Mouse (Mus musculus): ENCODE results near the gene Apob. TPM values are rescaled to one million over a fixed set of nuclear protein-coding genes. Genes with fewer than 3 reads are reported as not detected.
"Not testable (repeated sequence)": the region's sequence is repeated elsewhere in the genome, so short reads cannot be mapped to it uniquely, and the experiment has no call there.

Gene Apob
- 0.04 and 0.53 TPM in 2 replicates for polyA plus RNA-seq (2012; rRNA removed)

DNA sequence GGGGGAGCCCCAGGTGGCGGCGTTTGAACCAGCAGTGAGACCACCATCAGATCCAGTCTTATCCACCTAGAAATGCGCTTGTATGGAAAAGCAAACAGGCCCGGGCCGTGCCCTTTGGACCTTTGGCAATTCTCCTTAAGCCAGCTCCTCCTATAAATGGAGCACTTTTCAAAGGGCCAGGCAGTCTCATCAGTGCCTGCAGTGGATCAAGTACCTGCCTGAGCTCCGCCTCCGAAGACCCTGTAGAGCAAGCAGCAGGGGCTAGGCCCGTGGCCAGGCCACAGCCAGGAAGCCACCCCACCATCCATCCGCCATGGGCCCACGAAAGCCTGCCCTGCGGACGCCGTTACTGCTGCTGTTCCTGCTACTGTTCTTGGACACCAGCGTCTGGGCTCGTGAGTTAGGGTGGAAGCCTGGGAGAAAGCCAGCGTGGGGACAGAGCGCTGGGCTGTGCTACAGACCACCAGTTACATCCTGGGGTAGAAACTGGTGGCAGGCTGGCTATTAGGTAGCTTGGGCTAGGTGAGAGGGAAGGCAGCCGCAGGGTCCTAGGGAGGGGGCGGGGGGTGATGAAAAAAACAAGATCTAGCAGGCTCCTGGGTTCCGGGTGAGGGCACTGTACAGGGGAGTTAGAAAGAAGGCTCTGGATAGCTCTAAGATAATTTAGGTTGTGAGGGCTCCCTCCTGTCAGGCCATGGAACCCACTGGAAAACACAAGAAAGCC is at the start of gene Apob:
Gene Apob, plus strand, starts transcription at position 183 of the 724 bp plus-strand sequence.
- DNase-seq (ENCODE audit: low read depth) = no peak

GRCm38 (mm10) chr12:7932405-7932920 is 45.0 kb upstream of the Apob start:
- DNase-seq (ENCODE audit: low read depth) = no peak

DNA sequence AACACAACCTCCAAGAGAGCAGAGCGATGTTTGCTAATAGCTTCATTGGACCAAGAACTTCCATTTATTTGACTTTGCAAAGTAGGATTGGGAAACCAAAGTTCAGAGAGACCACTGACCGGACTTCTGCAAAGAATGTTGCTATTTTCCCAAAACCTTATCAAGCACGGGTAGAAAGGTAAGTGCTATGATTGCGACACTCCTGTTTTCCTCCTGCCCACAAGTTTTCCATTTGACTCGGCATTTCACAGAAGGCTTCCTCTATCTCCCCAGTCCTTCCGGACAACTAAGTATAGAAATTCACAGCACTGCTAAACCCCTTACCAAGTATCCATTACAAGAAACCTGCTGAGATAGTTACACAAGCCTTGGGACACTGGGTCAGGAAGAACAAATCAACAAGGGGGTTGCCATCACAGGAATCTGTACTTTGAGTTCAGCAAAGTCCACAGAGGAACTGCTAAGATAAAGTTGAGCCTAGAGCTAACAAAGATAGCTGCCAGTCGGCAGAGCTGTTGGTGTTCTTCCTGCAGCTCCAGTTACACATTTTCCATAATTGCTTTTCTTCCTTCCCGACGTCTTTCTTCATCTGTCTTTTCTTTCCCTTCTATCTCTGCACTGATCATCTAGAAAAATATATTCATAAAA is 27.2 kb upstream of the Apob start:
- DNase-seq (ENCODE audit: low read depth) = no peak

DNA sequence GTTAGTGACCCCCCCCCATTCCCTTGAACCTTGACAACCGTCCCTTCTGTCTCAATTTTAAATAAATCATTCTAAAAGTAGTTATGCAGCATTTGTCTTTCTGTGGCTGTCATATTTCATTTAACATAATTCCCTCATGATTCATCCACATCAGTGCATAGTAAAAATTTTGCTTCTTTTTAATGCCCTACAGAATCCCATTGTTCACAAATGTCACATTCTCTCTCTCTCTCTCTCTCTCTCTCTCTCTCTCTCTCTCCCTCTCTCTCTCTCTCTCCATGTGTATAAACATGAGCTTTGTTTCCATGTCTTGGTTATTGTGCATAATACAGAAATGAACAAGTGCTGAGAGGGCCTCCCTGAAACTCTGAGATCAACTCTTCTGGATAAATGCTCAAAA is 18.6 kb upstream of the Apob start:
- DNase-seq (ENCODE audit: low read depth) = no peak

DNA sequence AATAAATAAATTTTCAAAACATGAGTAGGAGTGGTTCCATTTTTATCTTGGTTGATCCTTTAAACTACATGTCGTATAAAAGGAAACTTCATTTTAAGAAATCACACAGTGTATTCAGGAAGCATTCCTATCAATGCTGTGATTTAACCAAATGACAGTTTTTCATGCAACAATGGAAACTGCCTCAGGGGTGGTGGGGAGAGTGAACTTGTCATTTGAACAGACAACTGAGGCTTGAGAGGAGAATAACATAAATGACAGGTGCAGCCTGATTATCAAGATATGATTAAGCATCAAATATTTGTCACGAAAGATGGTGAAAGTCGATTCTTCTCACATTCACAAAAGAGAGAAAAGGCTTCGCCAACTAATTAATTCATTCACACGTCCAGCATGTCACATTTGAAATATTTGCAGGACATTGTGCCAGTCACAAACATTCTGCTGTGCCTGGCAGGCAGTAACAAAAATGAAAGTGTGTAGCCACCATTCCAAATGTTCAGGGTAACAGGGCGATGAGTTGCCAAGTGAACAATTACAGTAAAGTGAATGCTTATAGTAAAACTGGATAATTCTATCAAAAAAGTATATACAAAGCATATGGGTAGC is 18.0 kb upstream of the Apob start:
- no peak for DNase-seq (ENCODE audit: low read depth)

- DNase-seq (ENCODE audit: low read depth) = no peak
Observed at GRCm38 (mm10) chr12:7962314-7962927, 15.0 kb upstream of the Apob start.

DNA sequence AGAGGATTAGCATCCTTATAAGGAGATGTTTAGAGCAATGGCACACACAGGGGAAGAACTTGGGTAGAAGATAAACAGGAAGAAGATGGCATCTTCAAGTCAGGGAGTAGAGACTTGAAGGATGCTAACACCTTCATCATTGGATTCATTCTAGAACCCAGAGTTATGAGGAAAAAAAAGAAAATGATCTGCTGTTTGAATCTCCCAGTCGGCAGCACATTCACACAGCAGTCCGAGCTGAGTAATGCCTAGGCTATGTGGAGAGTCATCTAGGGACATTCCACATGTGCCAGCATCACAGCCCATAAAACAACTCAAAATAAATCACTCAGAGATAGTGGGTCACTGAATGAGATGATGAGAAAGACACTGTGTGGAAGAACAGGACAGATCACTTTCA is 10.2 kb upstream of the Apob start:
- DNase-seq (ENCODE audit: low read depth) = no peak

DNA sequence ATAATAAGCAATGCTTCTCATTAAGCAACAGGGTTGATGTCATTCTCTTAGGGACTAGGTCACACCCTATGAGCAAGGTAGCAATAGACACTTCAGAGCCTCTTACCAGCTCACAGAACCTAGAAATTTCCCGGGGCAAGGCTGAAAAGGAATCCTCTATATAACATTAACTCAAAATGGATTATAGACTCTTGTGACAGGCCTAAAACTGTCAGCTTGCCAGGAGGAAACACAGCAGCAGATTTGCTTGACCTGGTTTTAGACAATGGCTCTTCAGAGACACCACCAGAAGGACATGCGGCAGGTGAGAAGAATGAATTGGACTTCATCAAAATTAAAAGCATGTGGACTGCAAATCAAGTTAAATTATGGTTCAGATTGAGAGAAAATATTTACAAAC is 7.1 kb upstream of the Apob start:
- no peak for DNase-seq (ENCODE audit: low read depth)

DNA sequence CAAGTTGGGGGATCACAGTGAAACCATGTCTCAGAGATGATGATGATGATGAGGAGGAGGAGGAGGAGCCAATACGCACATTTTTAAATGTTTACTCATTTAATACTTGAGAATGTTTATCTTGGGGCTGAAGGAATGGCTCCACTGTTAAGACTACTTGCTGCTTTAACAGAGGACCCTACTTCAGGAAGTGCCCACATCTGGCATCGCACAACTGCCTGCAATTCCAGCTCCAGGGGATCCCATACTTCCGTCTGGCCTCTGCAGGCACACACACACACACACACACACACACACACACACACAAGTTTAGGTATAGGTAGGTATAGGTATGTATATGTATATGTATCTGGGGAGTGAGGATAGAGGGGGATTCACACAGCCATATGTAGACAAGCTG is 6.6 kb upstream of the Apob start:
- DNase-seq (ENCODE audit: low read depth) = no peak

- no peak for DNase-seq (ENCODE audit: low read depth)
Observed at GRCm38 (mm10) chr12:7971736-7972135, 5.7 kb upstream of the Apob start.

GRCm38 (mm10) chr12:7973773-7974322 is 3.6 kb upstream of the Apob start:
- DNase-seq (ENCODE audit: low read depth) = no peak

- no peak for DNase-seq (ENCODE audit: low read depth)
Observed at GRCm38 (mm10) chr12:7978190-7978884, 889 bp downstream of the Apob start.

- no peak for DNase-seq (ENCODE audit: low read depth)
Observed at GRCm38 (mm10) chr12:7984411-7984810, 7.0 kb downstream of the Apob start.

DNA sequence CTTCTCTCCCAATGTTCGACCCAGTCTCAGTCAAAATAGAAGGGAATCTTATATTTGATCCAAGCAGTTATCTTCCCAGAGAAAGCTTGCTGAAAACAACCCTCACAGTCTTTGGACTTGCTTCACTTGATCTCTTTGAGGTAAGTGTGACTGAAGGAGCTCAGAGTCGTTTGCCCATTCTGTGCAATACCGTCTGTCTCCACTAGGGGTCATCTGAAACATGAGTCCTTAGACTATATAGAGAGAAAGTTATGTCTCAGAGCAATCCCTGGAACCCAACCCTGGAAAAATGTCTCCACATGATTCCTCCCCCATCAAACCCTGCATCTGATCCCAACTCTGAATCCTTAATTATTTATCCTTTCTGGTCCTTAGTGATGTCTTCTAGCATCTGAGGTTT is 13.4 kb downstream of the Apob start:
- DNase-seq (ENCODE audit: low read depth) = no peak

GRCm38 (mm10) chr12:7991570-7991969 is 14.1 kb downstream of the Apob start:
- no peak for DNase-seq (ENCODE audit: low read depth)

GRCm38 (mm10) chr12:8020931-8021330 is 43.5 kb downstream of the Apob start:
- DNase-seq (ENCODE audit: low read depth) = no peak

DNA sequence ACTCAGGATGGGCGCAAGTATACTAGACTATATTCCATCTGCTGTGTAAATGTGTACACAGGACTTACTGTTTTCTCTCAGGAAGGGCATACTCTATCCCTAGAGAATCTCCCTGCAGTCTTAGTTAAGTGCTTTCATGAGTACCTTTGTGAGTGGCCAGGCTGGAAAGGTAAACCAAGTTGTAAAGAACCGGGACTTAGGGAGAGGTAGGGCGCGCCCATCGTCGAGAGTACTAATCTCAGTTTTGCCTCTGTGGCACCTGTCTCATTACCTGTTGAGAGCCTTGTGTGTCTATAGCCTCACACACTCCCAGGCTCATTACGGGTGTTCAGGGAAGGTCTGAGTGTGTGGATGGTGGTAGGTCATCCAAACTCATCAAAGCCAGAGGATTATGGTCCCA is 52.1 kb downstream of the Apob start:
- DNase-seq (ENCODE audit: low read depth) = no peak

DNA sequence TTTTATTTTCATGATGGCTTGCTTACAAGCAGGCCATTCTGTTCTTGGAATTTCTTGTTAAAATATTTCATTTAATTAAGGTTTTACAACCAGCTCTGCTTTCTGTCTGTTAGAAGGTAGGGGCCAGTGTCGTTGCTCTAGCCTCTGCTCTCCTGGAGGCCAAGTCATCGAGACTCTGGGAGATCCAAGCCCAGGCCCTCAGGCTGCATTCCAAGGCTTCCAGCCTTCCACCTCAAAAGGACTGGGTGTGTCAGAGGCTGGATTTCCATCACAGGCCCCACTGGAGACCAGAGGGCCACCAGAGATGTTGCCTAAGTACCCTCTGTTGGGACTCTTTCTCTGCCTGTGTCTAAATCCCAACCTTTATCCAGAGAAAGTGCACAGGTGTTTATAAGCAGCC is 52.6 kb downstream of the Apob start:
- no peak for DNase-seq (ENCODE audit: low read depth)

DNA sequence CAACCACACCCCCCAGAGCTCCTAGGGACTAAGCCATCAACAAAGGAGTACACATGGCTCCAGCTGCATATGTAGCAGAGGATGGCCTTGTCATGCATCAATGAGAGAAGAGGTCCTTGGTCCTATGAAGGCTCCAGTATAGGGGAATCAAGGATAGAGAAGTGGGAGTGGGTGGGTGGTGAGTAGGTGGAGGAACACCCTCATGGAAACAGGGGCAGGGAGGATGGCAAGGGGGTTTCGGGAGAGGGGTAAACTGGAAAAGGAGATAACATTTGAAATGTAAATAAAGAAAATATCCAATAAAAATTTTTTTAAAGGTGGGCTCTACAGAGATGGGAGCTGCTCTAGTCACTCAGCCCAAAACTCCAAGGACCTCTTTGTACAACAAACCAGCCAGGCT is 53.7 kb downstream of the Apob start:
- DNase-seq (ENCODE audit: low read depth) = not testable (repeated sequence)

- no peak for DNase-seq (ENCODE audit: low read depth)
Observed at GRCm38 (mm10) chr12:8031595-8032358, 54.3 kb downstream of the Apob start.

DNA sequence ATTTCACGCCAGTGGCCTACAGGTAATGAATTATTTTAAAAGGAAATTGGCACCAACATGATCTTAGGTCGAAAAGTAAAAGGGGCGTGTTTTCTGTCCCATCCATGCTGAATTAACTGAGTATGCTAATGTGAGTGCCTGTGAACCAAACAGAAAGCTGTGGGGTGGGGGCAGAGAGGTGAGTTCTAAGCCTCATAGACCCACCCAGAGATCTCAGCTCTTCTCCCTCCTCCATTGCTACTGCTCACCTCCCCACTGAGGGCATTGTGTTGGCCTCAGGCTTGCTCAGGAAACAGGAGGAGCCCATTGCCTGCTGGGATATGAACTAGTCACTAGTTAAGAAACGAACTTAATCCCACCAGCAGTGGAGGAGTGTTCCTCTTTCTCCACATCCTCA is 54.9 kb downstream of the Apob start:
- DNase-seq (ENCODE audit: low read depth) = no peak
